Mouse (Mus musculus): Measurements from ENCODE around the gene Olfr90. TPM values are rescaled to one million over a fixed set of nuclear protein-coding genes. Genes with fewer than 3 reads are reported as not detected.

The Olfr90 gene
- polyA plus RNA-seq, 1 experiment: not detected

DNA sequence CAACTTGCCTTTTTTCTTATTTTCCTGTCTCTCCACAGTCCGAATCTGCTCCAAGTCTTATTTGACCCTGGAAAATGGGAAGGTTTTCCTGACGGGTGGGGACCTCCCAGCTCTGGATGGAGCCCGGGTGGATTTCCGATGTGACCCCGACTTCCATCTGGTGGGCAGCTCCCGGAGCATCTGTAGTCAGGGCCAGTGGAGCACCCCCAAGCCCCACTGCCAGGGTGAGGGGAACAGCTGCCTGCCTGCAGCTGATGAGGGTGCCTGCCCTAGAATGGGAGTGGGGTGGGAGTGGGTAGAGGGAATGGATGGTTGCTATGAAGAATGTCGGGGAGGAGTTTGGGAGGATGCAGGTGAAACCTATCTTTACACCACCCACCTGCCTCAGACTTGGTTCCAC is 39.9 kb downstream of the Olfr90 start:
- H3K27me3 ChIP-seq (ENCODE audit: control insufficient read depth, insufficient read depth, low read length): no peaks in the 10 kb centered on the region; the same call in 1 of the 2 replicates
- no peaks in the 10 kb centered on the region for H3K36me3 ChIP-seq (ENCODE audit: control insufficient read depth, insufficient read depth, low read length)
- no peak for TF ChIP-seq CTCF (IDR thresholded peaks at IDR 0.05; ENCODE audit: control insufficient read depth, insufficient read depth, insufficient replicate concordance, low read depth, low read length)
- no peak for TF ChIP-seq POLR2A (IDR thresholded peaks at IDR 0.05; ENCODE audit: control insufficient read depth, low read depth, low read length)
- H3K4me3 ChIP-seq (ENCODE audit: control insufficient read depth, low read depth, low read length): no peak overlapping the region
- peaks cover 23% of the 10 kb centered on the region for H3K4me1 ChIP-seq (ENCODE audit: control insufficient read depth, insufficient read depth, low read length)
- no peak overlapping the region for H3K27ac ChIP-seq (ENCODE audit: control insufficient read depth, insufficient read depth, low read depth, low read length)

DNA sequence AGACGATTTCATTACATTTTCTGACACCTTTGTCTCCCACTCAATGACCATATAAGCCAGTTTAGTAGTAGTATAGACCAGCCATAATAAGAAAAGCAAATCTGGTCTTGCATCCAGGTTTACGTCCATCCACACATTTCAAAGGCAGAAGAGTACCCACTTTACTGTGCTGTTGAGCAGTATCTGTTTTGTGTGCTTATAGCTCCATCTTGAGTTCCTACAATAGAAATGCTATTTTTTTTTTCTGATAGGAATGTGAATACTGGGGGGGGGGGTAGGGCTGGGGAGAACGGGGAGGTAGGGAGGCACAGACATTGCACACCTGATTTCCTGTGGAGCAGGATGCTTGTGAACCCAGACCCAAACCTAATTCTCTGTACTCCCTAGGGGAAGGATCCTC is 40.3 kb downstream of the Olfr90 start:
- Histone ChIP-seq H3K36me3 (ENCODE audit: control insufficient read depth, insufficient read depth, low read length) (no peaks in the 10 kb centered on the region), H3K4me1 (ENCODE audit: control insufficient read depth, insufficient read depth, low read length) (peaks cover 23% of the 10 kb centered on the region), H3K27me3 (ENCODE audit: control insufficient read depth, insufficient read depth, low read length) (no peaks in the 10 kb centered on the region; the same call in 1 of the 2 replicates), H3K27ac (ENCODE audit: control insufficient read depth, insufficient read depth, low read depth, low read length) (no peak overlapping the region), H3K4me3 (ENCODE audit: control insufficient read depth, low read depth, low read length) (no peak overlapping the region)
- no peak for TF ChIP-seq POLR2A (IDR thresholded peaks at IDR 0.05; ENCODE audit: control insufficient read depth, low read depth, low read length)
- no peak for TF ChIP-seq CTCF (IDR thresholded peaks at IDR 0.05; ENCODE audit: control insufficient read depth, insufficient read depth, insufficient replicate concordance, low read depth, low read length)

DNA sequence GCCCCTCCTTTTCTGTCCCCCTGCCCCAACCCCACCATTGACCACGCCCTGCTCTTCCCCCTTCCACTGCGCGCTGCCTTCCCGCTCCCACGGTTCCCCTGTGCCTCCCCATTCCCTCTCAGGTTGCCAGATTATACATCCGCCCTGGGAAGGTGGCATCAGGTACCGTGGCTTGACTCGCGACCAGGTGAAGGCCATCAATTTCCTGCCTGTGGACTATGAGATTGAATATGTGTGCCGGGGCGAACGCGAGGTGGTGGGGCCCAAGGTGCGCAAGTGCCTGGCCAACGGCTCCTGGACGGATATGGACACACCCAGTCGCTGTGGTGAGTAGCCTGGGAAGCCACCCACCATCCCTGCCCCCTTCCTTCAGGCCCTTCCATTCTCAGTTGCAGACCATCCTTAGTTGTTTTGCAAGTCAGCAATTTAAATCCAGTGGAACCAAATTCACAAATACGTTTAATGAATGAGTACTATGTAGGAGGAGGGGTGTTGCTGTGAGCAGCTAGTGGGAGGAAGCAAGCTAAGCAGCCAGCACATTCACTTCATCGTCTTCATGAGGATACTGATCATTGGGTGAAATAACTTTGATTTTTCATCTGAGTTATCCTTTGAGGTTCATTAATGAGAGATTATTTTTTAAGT is 40.8 kb downstream of the Olfr90 start:
- Histone ChIP-seq H3K27ac (ENCODE audit: control insufficient read depth, insufficient read depth, low read depth, low read length) (no peak overlapping the region), H3K36me3 (ENCODE audit: control insufficient read depth, insufficient read depth, low read length) (no peaks in the 10 kb centered on the region), H3K4me1 (ENCODE audit: control insufficient read depth, insufficient read depth, low read length) (peaks cover 23% of the 10 kb centered on the region), H3K27me3 (ENCODE audit: control insufficient read depth, insufficient read depth, low read length) (no peaks in the 10 kb centered on the region; the same call in 1 of the 2 replicates), H3K4me3 (ENCODE audit: control insufficient read depth, low read depth, low read length) (no peak overlapping the region)
- TF ChIP-seq CTCF (IDR thresholded peaks at IDR 0.05; ENCODE audit: control insufficient read depth, insufficient read depth, insufficient replicate concordance, low read depth, low read length): no peak
- TF ChIP-seq POLR2A (IDR thresholded peaks at IDR 0.05; ENCODE audit: control insufficient read depth, low read depth, low read length): no peak

DNA sequence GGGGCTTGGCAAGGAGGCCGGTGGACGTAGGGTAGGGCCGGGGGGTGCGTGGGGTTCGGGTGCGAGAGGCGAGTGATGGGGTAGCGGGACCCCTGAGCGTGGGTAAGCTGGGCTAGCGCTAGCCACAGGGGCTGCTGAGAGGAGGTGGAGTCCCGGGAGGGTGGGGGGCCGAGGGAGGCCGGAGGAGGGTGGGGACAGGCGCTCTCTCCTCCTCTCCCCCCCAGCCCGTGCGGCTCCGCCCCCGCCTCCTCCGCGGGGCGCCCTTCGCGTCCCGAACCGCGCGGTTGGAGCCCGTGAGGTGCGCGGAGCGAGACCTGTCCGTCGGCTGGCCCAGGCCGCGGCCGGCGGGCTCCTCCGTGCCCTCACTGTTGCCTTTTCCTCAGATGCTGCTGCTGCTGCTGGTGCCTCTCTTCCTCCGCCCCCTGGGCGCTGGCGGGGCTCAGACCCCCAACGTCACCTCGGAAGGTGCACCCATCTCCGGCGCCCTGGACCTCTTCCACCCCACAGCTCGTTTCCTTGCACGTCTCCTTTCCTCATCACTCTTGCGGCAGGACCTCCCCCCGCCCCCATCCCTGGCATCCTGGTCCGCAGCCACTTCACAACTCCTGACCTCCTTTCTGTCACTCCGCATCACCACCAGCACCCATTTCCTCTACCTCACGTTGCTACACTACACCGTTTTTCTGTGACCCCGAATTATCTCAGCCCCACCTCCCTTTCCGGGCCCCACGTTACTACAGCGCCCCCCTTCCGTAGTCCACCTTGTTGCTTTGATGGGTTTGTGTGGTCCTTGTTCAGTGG is 41.8 kb downstream of the Olfr90 start:
- no peak overlapping the region for H3K27ac ChIP-seq (ENCODE audit: control insufficient read depth, insufficient read depth, low read depth, low read length)

DNA sequence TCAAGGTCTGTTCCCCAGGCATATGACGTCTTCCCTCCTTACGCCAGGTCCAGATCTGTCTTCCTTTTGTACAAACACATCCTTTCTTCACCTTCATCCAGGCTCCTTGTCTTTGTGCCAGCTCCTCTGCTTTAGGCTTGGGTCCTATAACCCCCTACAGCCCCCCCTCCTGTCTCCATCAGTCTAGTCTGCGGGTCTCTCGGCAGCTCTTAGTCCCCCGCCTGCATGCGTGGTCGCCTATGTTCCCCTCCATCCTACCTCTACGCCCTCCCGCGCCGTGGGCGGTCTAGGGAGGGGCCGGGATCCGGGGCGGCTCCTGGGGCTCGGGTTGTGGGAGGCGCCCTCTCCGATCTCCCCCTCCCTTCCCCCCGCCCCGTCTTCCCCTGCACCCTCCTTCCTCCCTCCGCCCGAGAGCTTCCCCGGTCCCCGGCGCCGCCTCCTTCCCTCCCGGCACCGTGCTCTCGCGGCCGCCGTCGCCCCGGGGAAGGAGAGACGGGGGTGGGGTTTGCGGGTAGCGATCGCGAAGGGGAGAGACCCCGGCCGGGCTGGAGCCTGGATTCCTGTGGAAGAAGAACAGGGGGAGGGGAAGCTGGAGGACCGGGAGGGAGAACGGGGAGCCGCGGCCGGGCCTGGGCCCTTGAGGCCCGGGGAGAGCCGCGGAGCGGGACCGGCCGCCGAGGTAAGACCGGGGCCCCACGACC is 42.5 kb downstream of the Olfr90 start, which contains the start of gene Gabbr1:
Gabbr1 (plus strand) TSS at position 356 of the 701 bp plus-strand sequence.
- H3K4me1 ChIP-seq (ENCODE audit: control insufficient read depth, insufficient read depth, low read length): peaks cover 18% of the 10 kb centered on the region
- H3K4me3 ChIP-seq (ENCODE audit: control insufficient read depth, low read depth, low read length): peak within 1 kb of the TSS; percentile 79
- no peaks in the 10 kb centered on the region for H3K36me3 ChIP-seq (ENCODE audit: control insufficient read depth, insufficient read depth, low read length)
- H3K27me3 ChIP-seq (ENCODE audit: control insufficient read depth, insufficient read depth, low read length): no peaks in the 10 kb centered on the region; the same call in 1 of the 2 replicates
- no peak within 1 kb of the TSS for H3K27ac ChIP-seq (ENCODE audit: control insufficient read depth, insufficient read depth, low read depth, low read length)
- TF ChIP-seq CTCF (IDR thresholded peaks at IDR 0.05; ENCODE audit: control insufficient read depth, insufficient read depth, insufficient replicate concordance, low read depth, low read length) (no peak), POLR2A (IDR thresholded peaks at IDR 0.05; ENCODE audit: control insufficient read depth, low read depth, low read length) (no peak)

More for the DNA sequence above, 41.8 kb downstream of the Olfr90 start:
- no peaks in the 10 kb centered on the region; the same call in 1 of the 2 replicates for H3K27me3 ChIP-seq (ENCODE audit: control insufficient read depth, insufficient read depth, low read length)
- no peaks in the 10 kb centered on the region for H3K36me3 ChIP-seq (ENCODE audit: control insufficient read depth, insufficient read depth, low read length)
- TF ChIP-seq CTCF (IDR thresholded peaks at IDR 0.05; ENCODE audit: control insufficient read depth, insufficient read depth, insufficient replicate concordance, low read depth, low read length) (no peak), POLR2A (IDR thresholded peaks at IDR 0.05; ENCODE audit: control insufficient read depth, low read depth, low read length) (no peak)
- H3K4me3 ChIP-seq (ENCODE audit: control insufficient read depth, low read depth, low read length): peak overlapping the region; percentile 79
- H3K4me1 ChIP-seq (ENCODE audit: control insufficient read depth, insufficient read depth, low read length): peaks cover 23% of the 10 kb centered on the region

DNA sequence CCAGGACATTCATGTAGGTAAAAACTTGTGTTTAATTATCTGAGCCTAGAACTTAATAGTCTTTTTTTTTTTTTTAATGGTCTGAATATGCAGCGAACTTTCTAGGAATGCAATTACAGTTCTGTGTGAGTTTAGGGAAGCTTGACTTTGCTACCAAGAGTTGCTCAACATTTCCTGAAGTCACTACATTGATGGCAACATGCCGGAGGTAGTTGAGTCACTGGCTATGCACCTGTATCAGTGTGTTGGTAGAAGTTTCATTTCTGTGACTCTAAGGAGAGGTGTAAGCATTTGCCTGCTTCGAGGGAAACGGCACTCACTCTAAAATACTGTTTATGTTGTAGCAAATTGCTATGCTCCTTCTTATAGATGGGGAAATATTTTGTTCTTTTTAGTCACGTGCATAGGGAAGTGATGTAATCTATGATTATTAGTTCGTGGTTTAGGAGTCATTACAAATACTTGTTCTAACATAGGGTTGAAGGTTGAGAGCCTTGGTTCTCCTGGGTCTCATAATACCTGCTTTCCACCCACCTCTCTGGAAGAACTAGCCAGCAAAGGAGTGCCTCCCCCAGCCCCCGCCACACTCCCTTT is 43.6 kb downstream of the Olfr90 start:
- TF ChIP-seq CTCF (IDR thresholded peaks at IDR 0.05; ENCODE audit: control insufficient read depth, insufficient read depth, insufficient replicate concordance, low read depth, low read length) (no peak), POLR2A (IDR thresholded peaks at IDR 0.05; ENCODE audit: control insufficient read depth, low read depth, low read length) (no peak)
- Histone ChIP-seq H3K36me3 (ENCODE audit: control insufficient read depth, insufficient read depth, low read length) (no peaks in the 10 kb centered on the region), H3K27me3 (ENCODE audit: control insufficient read depth, insufficient read depth, low read length) (no peaks in the 10 kb centered on the region; the same call in 1 of the 2 replicates), H3K4me1 (ENCODE audit: control insufficient read depth, insufficient read depth, low read length) (peaks cover 11% of the 10 kb centered on the region), H3K27ac (ENCODE audit: control insufficient read depth, insufficient read depth, low read depth, low read length) (no peak overlapping the region), H3K4me3 (ENCODE audit: control insufficient read depth, low read depth, low read length) (no peak overlapping the region)

Measured in testis, adult 2 months (tissue).